Mouse (Mus musculus) hindbrain, embryonic 14.5 days (tissue): ENCODE results near the gene Pik3r2. TPM values are rescaled to one million over a fixed set of nuclear protein-coding genes. Genes with fewer than 3 reads are reported as not detected.
A peak's percentile ranks its signal among the peaks of the same experiment; 100 is the strongest.

Experiments used
- ATAC-seq: fragments of 200-750 bp; cut with Nextera tagmentation; 2 replicates; pipeline ENCODE4 v1.8.0; 2017; ENCODE audit warnings: moderate number of reproducible peaks, mild to moderate bottlenecking, moderate TSS enrichment, moderate library complexity; ENCODE audit not compliant: low FRiP score
- DNase-seq: peaks from one replicate; pipeline ENCODE4 v3.0.0-alpha.2; 2015; ENCODE audit warnings: low spot score
- H3K27ac ChIP-seq: fragments of 300-500 bp; sonication (generic); 2 replicates; pipeline ENCODE4 v1.5.1; 2014; ENCODE audit warnings: mild to moderate bottlenecking, moderate library complexity
- H3K27me3 ChIP-seq: fragments of 300-500 bp; sonication (generic); 2 replicates; pipeline ENCODE4 v1.6.1; 2014; ENCODE audit warnings: mild to moderate bottlenecking, low read length, mixed read lengths; ENCODE audit not compliant: control insufficient read depth, insufficient read depth
- H3K36me3 ChIP-seq: fragments of 300-500 bp; sonication (generic); replicated peaks from 2 replicates; pipeline ENCODE4 v1.6.1; 2014; ENCODE audit not compliant: control insufficient read depth, insufficient read depth
- H3K4me1 ChIP-seq: fragments of 300-500 bp; sonication (generic); replicated peaks from 2 replicates; pipeline ENCODE4 v1.6.1; 2014; ENCODE audit warnings: antibody characterized with exemption, low read length, mixed read lengths; ENCODE audit not compliant: control insufficient read depth, insufficient read depth
- H3K4me2 ChIP-seq: fragments of 300-500 bp; sonication (generic); replicated peaks from 2 replicates; pipeline ENCODE4 v1.6.1; 2014; ENCODE audit warnings: mild to moderate bottlenecking, moderate library complexity
- H3K4me3 ChIP-seq: fragments of 300-500 bp; sonication (generic); replicated peaks from 2 replicates; pipeline ENCODE4 v1.5.1; 2014; ENCODE audit warnings: mild to moderate bottlenecking, low read length
- H3K9ac ChIP-seq: fragments of 300-500 bp; sonication (generic); 2 replicates; pipeline ENCODE4 v1.6.1; 2014
- H3K9me3 ChIP-seq: fragments of 300-500 bp; sonication (generic); 2 replicates; pipeline ENCODE4 v1.6.1; 2016; ENCODE audit warnings: low read length; ENCODE audit not compliant: control insufficient read depth
- WGBS: fragments of 180-500 bp; shearing (Covaris S2); extraction: QIAGEN DNeasy Blood & Tissue Kit; methylation state at CpG from one replicate; pipeline ENCODE4 v1.1.7; 2014; 5-methylcytosine and 5-hydroxymethylcytosine counted together
- polyA plus RNA-seq: library from polyadenylated mRNA; unstranded; fragments of >200 nt; fragmentation: Nextera tagmentation; extraction: Ambion mirVana; gene quantifications from 2 replicates; pipeline ENCODE4 v1.2.1, GENCODE M21; 2014

Pik3r2 gene
- polyA plus RNA-seq, 1 experiment from 2014 or later, result 83.0 TPM

GRCm38 (mm10) chr8:70750128-70750680 lies 26.3 kb downstream of the Pik3r2 start:
- H3K4me3 ChIP-seq, result no peak overlapping the region
- H3K9me3 ChIP-seq, result no peaks in the 10 kb centered on the region
- 85% methylated on average over 13 of the region's 13 CpGs for WGBS
- DNase-seq (no peak), ATAC-seq (no peak)
- H3K27me3 ChIP-seq, result peaks cover 24% of the 10 kb centered on the region
- H3K4me2 ChIP-seq, result no peak overlapping the region
- no peak overlapping the region for H3K9ac ChIP-seq
- H3K36me3 ChIP-seq, result no peaks in the 10 kb centered on the region
- H3K27ac ChIP-seq, result no peak overlapping the region
- peaks cover 3% of the 10 kb centered on the region; the same call in 1 of the 2 replicates for H3K4me1 ChIP-seq

GRCm38 (mm10) chr8:70749097-70749674 lies 27.3 kb downstream of the Pik3r2 start:
- DNase-seq, result no peak
- Histone ChIP-seq H3K9ac (no peak overlapping the region), H3K9me3 (no peaks in the 10 kb centered on the region), H3K27ac (no peak overlapping the region), H3K27me3 (peaks cover 35% of the 10 kb centered on the region), H3K4me2 (no peak overlapping the region), H3K4me3 (no peak overlapping the region), H3K4me1 (peaks cover 2% of the 10 kb centered on the region; the same call in 1 of the 2 replicates), H3K36me3 (no peaks in the 10 kb centered on the region)
- 81% methylated on average over 19 of the region's 19 CpGs for WGBS
- no peak for ATAC-seq

GRCm38 (mm10) chr8:70748246-70749096 lies 28.0 kb downstream of the Pik3r2 start:
- no peak overlapping the region for H3K4me2 ChIP-seq
- no peaks in the 10 kb centered on the region for H3K36me3 ChIP-seq
- no peak overlapping the region for H3K27ac ChIP-seq
- H3K4me1 ChIP-seq, result peaks cover 9% of the 10 kb centered on the region
- DNase-seq (no peak), ATAC-seq (no peak)
- peaks cover 42% of the 10 kb centered on the region for H3K27me3 ChIP-seq
- H3K4me3 ChIP-seq, result no peak overlapping the region
- no peak overlapping the region for H3K9ac ChIP-seq
- H3K9me3 ChIP-seq, result no peaks in the 10 kb centered on the region
- 85% methylated on average over 23 of the region's 23 CpGs for WGBS

- Histone ChIP-seq H3K4me1 (peaks cover 12% of the 10 kb centered on the region), H3K4me2 (no peak overlapping the region), H3K9ac (no peak overlapping the region), H3K27me3 (peaks cover 53% of the 10 kb centered on the region), H3K9me3 (no peaks in the 10 kb centered on the region), H3K27ac (no peak overlapping the region), H3K36me3 (no peaks in the 10 kb centered on the region), H3K4me3 (no peak overlapping the region)
- ATAC-seq, result no peak
- WGBS, result 87% methylated on average over 18 of the region's 18 CpGs
- DNase-seq, result no peak
Measured at GRCm38 (mm10) chr8:70747211-70747890, 29.2 kb downstream of the Pik3r2 start.

GRCm38 (mm10) chr8:70746676-70747075 lies 29.8 kb downstream of the Pik3r2 start:
- no peak for DNase-seq
- peaks cover 59% of the 10 kb centered on the region for H3K27me3 ChIP-seq

GRCm38 (mm10) chr8:70745691-70746220 lies 30.8 kb downstream of the Pik3r2 start:
- no peaks in the 10 kb centered on the region for H3K36me3 ChIP-seq
- 61% methylated on average over 19 of the region's 19 CpGs for WGBS
- no peak overlapping the region for H3K9ac ChIP-seq
- H3K27me3 ChIP-seq, result peaks cover 67% of the 10 kb centered on the region
- no peak overlapping the region for H3K4me2 ChIP-seq
- peaks cover 12% of the 10 kb centered on the region for H3K4me1 ChIP-seq
- H3K9me3 ChIP-seq, result no peaks in the 10 kb centered on the region
- H3K4me3 ChIP-seq, result no peak overlapping the region
- ATAC-seq (no peak), DNase-seq (no peak)
- H3K27ac ChIP-seq, result no peak overlapping the region

More at GRCm38 (mm10) chr8:70746676-70747075, 29.8 kb downstream of the Pik3r2 start:
- no peak overlapping the region for H3K9ac ChIP-seq
- H3K4me3 ChIP-seq, result no peak overlapping the region
- H3K9me3 ChIP-seq, result no peaks in the 10 kb centered on the region
- WGBS, result 81% methylated on average over 9 of the region's 9 CpGs
- no peak for ATAC-seq
- no peak overlapping the region for H3K4me2 ChIP-seq
- no peaks in the 10 kb centered on the region for H3K36me3 ChIP-seq
- H3K27ac ChIP-seq, result no peak overlapping the region
- peaks cover 12% of the 10 kb centered on the region for H3K4me1 ChIP-seq

GRCm38 (mm10) chr8:70744806-70745205 lies 31.7 kb downstream of the Pik3r2 start:
- H3K27ac ChIP-seq, result no peak overlapping the region
- H3K4me1 ChIP-seq, result peaks cover 12% of the 10 kb centered on the region
- H3K4me3 ChIP-seq, result no peak overlapping the region
- DNase-seq (no peak), ATAC-seq (no peak)
- no peaks in the 10 kb centered on the region for H3K9me3 ChIP-seq
- peaks cover 67% of the 10 kb centered on the region for H3K27me3 ChIP-seq
- H3K9ac ChIP-seq, result no peak overlapping the region
- H3K4me2 ChIP-seq, result no peak overlapping the region
- no peaks in the 10 kb centered on the region for H3K36me3 ChIP-seq
- 54% methylated on average over 11 of the region's 11 CpGs for WGBS

GRCm38 (mm10) chr8:70743656-70744590 lies 32.6 kb downstream of the Pik3r2 start:
- ATAC-seq, result no peak
- peak; percentile 59 for DNase-seq

More at GRCm38 (mm10) chr8:70743656-70744590, 32.6 kb downstream of the Pik3r2 start:
- H3K9ac ChIP-seq, result peak overlapping the region; percentile 50
- H3K27me3 ChIP-seq, result peaks cover 67% of the 10 kb centered on the region
- no peaks in the 10 kb centered on the region for H3K36me3 ChIP-seq
- WGBS, result 3% methylated on average over 48 of the region's 48 CpGs
- peaks cover 12% of the 10 kb centered on the region for H3K4me1 ChIP-seq
- peak overlapping the region; percentile 31 for H3K4me3 ChIP-seq
- peak overlapping the region; percentile 55 for H3K4me2 ChIP-seq
- no peaks in the 10 kb centered on the region for H3K9me3 ChIP-seq
- no peak overlapping the region for H3K27ac ChIP-seq
